Mouse (Mus musculus): ENCODE results near the gene Tshz3. TPM values are rescaled to one million over a fixed set of nuclear protein-coding genes. Genes with fewer than 3 reads are reported as not detected.

The Tshz3 gene
- total and polyA plus RNA-seq, 2 experiments from 2014 or later, result 18.1 to 25.3 TPM

DNA sequence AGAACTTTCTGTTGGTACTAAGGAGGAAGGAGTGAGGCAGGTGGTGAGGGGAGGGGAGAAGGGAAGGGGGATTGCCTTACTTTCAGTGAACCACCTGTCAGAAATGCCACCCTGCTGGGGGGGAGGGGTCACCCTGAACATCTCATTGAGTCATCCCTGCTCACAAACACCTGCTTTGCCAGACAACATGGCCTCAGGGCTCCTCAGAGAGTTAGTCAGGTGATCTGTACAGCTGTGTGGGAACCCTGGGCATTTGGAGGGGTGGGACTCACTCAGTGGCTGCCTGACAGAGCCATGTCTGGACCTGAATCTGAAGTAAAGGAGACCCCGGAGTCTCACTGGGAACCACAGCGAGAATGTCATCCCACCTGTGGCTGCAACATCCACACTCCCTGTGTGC, 53.6 kb downstream of the Tshz3 start:
- H3K9me3 ChIP-seq (ENCODE audit: low read length), result no peaks in the 10 kb centered on the region
- no peak overlapping the region for H3K9ac ChIP-seq (replicated peaks; ENCODE audit: low read length)
- WGBS, result 92% methylated on average over 2 of the region's 2 CpGs
- no peaks in the 10 kb centered on the region for H3K4me1 ChIP-seq (ENCODE audit: insufficient read depth, low read length)
- no peak overlapping the region for H3K27ac ChIP-seq
- no peak for TF ChIP-seq CTCF (IDR thresholded peaks at IDR 0.05; ENCODE audit: low read depth)
- no peak for DNase-seq (ENCODE audit: low spot score)
- H3K4me2 ChIP-seq (ENCODE audit: low read depth, low read length), result no peak overlapping the region
- no peak for ATAC-seq
- H3K27me3 ChIP-seq (ENCODE audit: insufficient read depth, low read length), result no peaks in the 10 kb centered on the region
- no peak overlapping the region for H3K4me3 ChIP-seq (ENCODE audit: low read length)
- H3K36me3 ChIP-seq (ENCODE audit: insufficient read depth, low read length), result no peaks in the 10 kb centered on the region

- Histone ChIP-seq H3K27ac (no peak overlapping the region), H3K4me3 (ENCODE audit: low read length) (no peak overlapping the region), H3K9ac (replicated peaks; ENCODE audit: low read length) (no peak overlapping the region), H3K36me3 (ENCODE audit: insufficient read depth, low read length) (peaks cover 11% of the 10 kb centered on the region; the same call in 1 of the 2 replicates), H3K4me1 (ENCODE audit: insufficient read depth, low read length) (no peaks in the 10 kb centered on the region), H3K4me2 (ENCODE audit: low read depth, low read length) (no peak overlapping the region), H3K27me3 (ENCODE audit: insufficient read depth, low read length) (no peaks in the 10 kb centered on the region), H3K9me3 (ENCODE audit: low read length) (no peaks in the 10 kb centered on the region)
- ATAC-seq, result no peak
- no peak for DNase-seq (ENCODE audit: low spot score)
- TF ChIP-seq CTCF (IDR thresholded peaks at IDR 0.05; ENCODE audit: low read depth), result no peak
- 80% methylated on average over 8 of the region's 8 CpGs for WGBS
These were observed 69.7 kb downstream of the Tshz3 start for GRCm38 (mm10) chr7:36767501-36768092.

DNA sequence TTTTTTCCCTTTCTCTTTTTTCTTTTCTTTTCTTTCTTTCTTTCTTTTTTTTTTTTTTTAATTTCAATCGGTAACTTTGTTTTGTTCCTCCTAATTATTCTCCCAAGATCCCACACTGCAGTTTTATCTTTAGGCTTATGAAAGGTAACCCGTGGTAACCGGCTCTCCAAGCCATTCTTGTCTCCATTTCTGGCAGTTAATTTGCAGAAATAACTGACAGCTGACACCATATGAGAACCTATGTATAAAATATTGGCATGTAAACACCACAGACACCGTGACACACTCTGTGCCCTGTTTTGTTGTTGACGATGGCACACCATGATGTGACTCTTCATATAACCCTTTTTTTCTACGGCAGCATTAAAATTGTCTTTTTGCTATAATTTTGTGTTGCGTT, 75.2 kb downstream of the Tshz3 start:
- Histone ChIP-seq H3K9me3 (ENCODE audit: low read length) (no peaks in the 10 kb centered on the region), H3K36me3 (ENCODE audit: insufficient read depth, low read length) (peaks cover 11% of the 10 kb centered on the region; the same call in 1 of the 2 replicates), H3K4me1 (ENCODE audit: insufficient read depth, low read length) (no peaks in the 10 kb centered on the region), H3K4me2 (ENCODE audit: low read depth, low read length) (no peak overlapping the region), H3K27ac (no peak overlapping the region), H3K27me3 (ENCODE audit: insufficient read depth, low read length) (no peaks in the 10 kb centered on the region), H3K9ac (replicated peaks; ENCODE audit: low read length) (no peak overlapping the region), H3K4me3 (ENCODE audit: low read length) (no peak overlapping the region)
- WGBS, result 31% methylated on average over 7 of the region's 7 CpGs
- no peak for DNase-seq (ENCODE audit: low spot score)
- no peak for ATAC-seq
- no peak for TF ChIP-seq CTCF (IDR thresholded peaks at IDR 0.05; ENCODE audit: low read depth)

- WGBS, result 81% methylated on average over 4 of the region's 4 CpGs
- Histone ChIP-seq H3K9ac (replicated peaks; ENCODE audit: low read length) (no peak overlapping the region), H3K27ac (no peak overlapping the region), H3K4me1 (ENCODE audit: insufficient read depth, low read length) (no peaks in the 10 kb centered on the region), H3K9me3 (ENCODE audit: low read length) (no peaks in the 10 kb centered on the region), H3K4me2 (ENCODE audit: low read depth, low read length) (no peak overlapping the region), H3K4me3 (ENCODE audit: low read length) (no peak overlapping the region), H3K36me3 (ENCODE audit: insufficient read depth, low read length) (no peaks in the 10 kb centered on the region), H3K27me3 (ENCODE audit: insufficient read depth, low read length) (no peaks in the 10 kb centered on the region)
- no peak for DNase-seq (ENCODE audit: low spot score)
- TF ChIP-seq CTCF (IDR thresholded peaks at IDR 0.05; ENCODE audit: low read depth), result no peak
- no peak for ATAC-seq
These were observed 79.0 kb downstream of the Tshz3 start for GRCm38 (mm10) chr7:36776956-36777355.

- WGBS, result 70% methylated on average over 11 of the region's 11 CpGs
These were observed 80.5 kb downstream of the Tshz3 start for GRCm38 (mm10) chr7:36778456-36778855.

GRCm38 (mm10) chr7:36784243-36784773, 86.4 kb downstream of the Tshz3 start:
- WGBS, result 81% methylated on average over 4 of the region's 4 CpGs
- no peak overlapping the region for H3K4me2 ChIP-seq (ENCODE audit: low read depth, low read length)

More at GRCm38 (mm10) chr7:36778456-36778855, 80.5 kb downstream of the Tshz3 start:
- no peaks in the 10 kb centered on the region for H3K4me1 ChIP-seq (ENCODE audit: insufficient read depth, low read length)
- DNase-seq (ENCODE audit: low spot score), result no peak
- no peak for TF ChIP-seq CTCF (IDR thresholded peaks at IDR 0.05; ENCODE audit: low read depth)
- H3K9me3 ChIP-seq (ENCODE audit: low read length), result no peaks in the 10 kb centered on the region
- H3K27me3 ChIP-seq (ENCODE audit: insufficient read depth, low read length), result no peaks in the 10 kb centered on the region
- no peak overlapping the region for H3K4me2 ChIP-seq (ENCODE audit: low read depth, low read length)
- H3K4me3 ChIP-seq (ENCODE audit: low read length), result no peak overlapping the region
- H3K9ac ChIP-seq (replicated peaks; ENCODE audit: low read length), result no peak overlapping the region
- ATAC-seq, result no peak
- no peaks in the 10 kb centered on the region for H3K36me3 ChIP-seq (ENCODE audit: insufficient read depth, low read length)
- H3K27ac ChIP-seq, result no peak overlapping the region

DNA sequence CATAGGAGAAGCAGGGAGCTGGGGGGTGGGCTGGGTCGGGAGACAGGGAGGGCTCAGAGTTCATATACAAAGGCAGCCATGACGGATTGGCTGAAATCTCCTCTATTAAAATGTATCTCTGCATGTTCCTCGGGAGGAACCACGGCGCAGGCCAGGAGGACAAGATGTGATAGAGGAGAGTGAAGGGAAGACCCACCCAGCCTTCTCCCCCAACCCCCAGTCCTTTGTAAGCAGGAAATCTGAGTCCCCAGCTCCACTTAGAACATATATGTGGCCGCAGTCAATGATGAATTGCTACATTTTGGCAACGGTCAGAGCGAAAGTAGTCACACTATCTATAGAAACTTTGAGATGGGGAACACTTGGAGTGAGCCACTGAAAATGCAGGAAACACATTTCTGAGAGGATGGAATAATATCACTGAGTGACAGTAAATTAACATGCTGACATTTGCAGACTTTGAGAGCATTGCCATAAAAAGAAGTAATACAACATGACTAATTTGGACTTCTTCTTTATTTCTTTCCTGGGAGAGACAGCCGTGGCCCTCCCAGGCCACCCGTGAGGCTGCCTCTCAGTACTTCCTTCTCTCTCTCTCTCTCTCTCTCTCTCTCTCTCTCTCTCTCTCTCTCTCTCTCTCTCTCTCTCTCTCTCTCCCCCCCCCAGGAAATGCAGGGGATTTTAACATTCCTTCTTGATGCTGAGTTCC, 88.9 kb downstream of the Tshz3 start:
- no peak for TF ChIP-seq CTCF (IDR thresholded peaks at IDR 0.05; ENCODE audit: low read depth)
- DNase-seq (ENCODE audit: low spot score) (no peak), ATAC-seq (no peak)
- H3K27ac ChIP-seq, result no peak overlapping the region
- H3K4me1 ChIP-seq (ENCODE audit: insufficient read depth, low read length), result no peaks in the 10 kb centered on the region
- no peak overlapping the region for H3K4me3 ChIP-seq (ENCODE audit: low read length)
- no peaks in the 10 kb centered on the region for H3K27me3 ChIP-seq (ENCODE audit: insufficient read depth, low read length)
- H3K9me3 ChIP-seq (ENCODE audit: low read length), result no peaks in the 10 kb centered on the region
- H3K9ac ChIP-seq (replicated peaks; ENCODE audit: low read length), result no peak overlapping the region
- WGBS, result 62% methylated on average over 10 of the region's 10 CpGs
- no peaks in the 10 kb centered on the region for H3K36me3 ChIP-seq (ENCODE audit: insufficient read depth, low read length)
- H3K4me2 ChIP-seq (ENCODE audit: low read depth, low read length), result no peak overlapping the region

More at GRCm38 (mm10) chr7:36784243-36784773, 86.4 kb downstream of the Tshz3 start:
- Histone ChIP-seq H3K36me3 (ENCODE audit: insufficient read depth, low read length) (no peaks in the 10 kb centered on the region), H3K4me1 (ENCODE audit: insufficient read depth, low read length) (no peaks in the 10 kb centered on the region), H3K4me3 (ENCODE audit: low read length) (no peak overlapping the region), H3K9me3 (ENCODE audit: low read length) (no peaks in the 10 kb centered on the region), H3K27ac (no peak overlapping the region), H3K9ac (replicated peaks; ENCODE audit: low read length) (no peak overlapping the region), H3K27me3 (ENCODE audit: insufficient read depth, low read length) (no peaks in the 10 kb centered on the region)
- no peak for DNase-seq (ENCODE audit: low spot score)
- no peak for ATAC-seq
- TF ChIP-seq CTCF (IDR thresholded peaks at IDR 0.05; ENCODE audit: low read depth), result no peak
